Mouse (Mus musculus) ZHBTc4 (cell line): ENCODE measurements around the gene Acvr2a.

Experiments used
- DNase-seq: peaks from one replicate; pipeline ENCODE4 v3.0.0-alpha.2; 2011; ENCODE audit warnings: low read depth, low spot score

Acvr2a gene

GRCm38 (mm10) chr2:48813371-48814222, at the start of gene Acvr2a:
Acvr2a (plus strand) TSS chr2:48814109.
- DNase-seq, result peak; percentile 91

GRCm38 (mm10) chr2:48766513-48766912, 47.4 kb upstream of the Acvr2a start:
- DNase-seq, result no peak

GRCm38 (mm10) chr2:48767778-48768177, 46.1 kb upstream of the Acvr2a start:
- no peak for DNase-seq

GRCm38 (mm10) chr2:48768219-48768618, 45.7 kb upstream of the Acvr2a start:
- DNase-seq, result no peak

GRCm38 (mm10) chr2:48770100-48770499, 43.8 kb upstream of the Acvr2a start:
- DNase-seq, result no peak

GRCm38 (mm10) chr2:48770634-48771033, 43.3 kb upstream of the Acvr2a start:
- no peak for DNase-seq

- no peak for DNase-seq
Measured at GRCm38 (mm10) chr2:48775281-48775680, 38.6 kb upstream of the Acvr2a start.

- no peak for DNase-seq
Measured at GRCm38 (mm10) chr2:48788901-48789300, 25.0 kb upstream of the Acvr2a start.

- DNase-seq, result peak; percentile 48
Measured at GRCm38 (mm10) chr2:48814223-48815038, 522 bp downstream of the Acvr2a start.

- DNase-seq, result no peak
Measured at GRCm38 (mm10) chr2:48815039-48815590, 1.2 kb downstream of the Acvr2a start.

GRCm38 (mm10) chr2:48816141-48817028, 2.5 kb downstream of the Acvr2a start:
- peak; percentile 20 for DNase-seq

GRCm38 (mm10) chr2:48825878-48826277, 12.0 kb downstream of the Acvr2a start:
- no peak for DNase-seq

GRCm38 (mm10) chr2:48826380-48826779, 12.5 kb downstream of the Acvr2a start:
- DNase-seq, result no peak

GRCm38 (mm10) chr2:48830492-48830891, 16.6 kb downstream of the Acvr2a start:
- no peak for DNase-seq

GRCm38 (mm10) chr2:48832305-48832704, 18.4 kb downstream of the Acvr2a start:
- no peak for DNase-seq

GRCm38 (mm10) chr2:48833884-48834450, 20.1 kb downstream of the Acvr2a start:
- no peak for DNase-seq

- DNase-seq, result no peak
Measured at GRCm38 (mm10) chr2:48841611-48842470, 27.9 kb downstream of the Acvr2a start.

- no peak for DNase-seq
Measured at GRCm38 (mm10) chr2:48846689-48847398, 32.9 kb downstream of the Acvr2a start.

GRCm38 (mm10) chr2:48865596-48865995, 51.7 kb downstream of the Acvr2a start:
- peak; percentile 60 for DNase-seq
